26 mouse cellular contexts compared by ENCODE assay signal in genomic region chr10:44715902-44716301, GRCm38 (mm10).
DNase-seq lines count a peak whose midpoint lies in the region; ATAC-seq and TF ChIP-seq lines count a peak whose summit lies in the region.
"Had no signal": no experiment of that assay in that cellular context is flagged by ENCODE, and none has a peak within 500 bp of the region (broad histone marks: within the 10 kb centered on the region; RNA-seq: fewer than 3 reads in every experiment).

No protein-coding gene starts in this region.

- intact Hi-C loops in heart, postnatal 36 days (cut with DNase I), result no loop called here

- TF ChIP-seq CTCF in intestine, postnatal 0 days (IDR thresholded peaks at IDR 0.05; ENCODE audit: low read depth), result no peak

- H3K9ac ChIP-seq in intestine, postnatal 0 days (ENCODE audit: low read depth, low read length), result no peak overlapping the region
- H3K9ac ChIP-seq: embryonic facial prominence, embryonic 15.5 days; hindbrain, embryonic 13.5 days had no signal

- no peaks in the 10 kb centered on the region; the same call in 1 of the 2 replicates for H3K4me1 ChIP-seq in intestine, postnatal 0 days (replicated peaks; ENCODE audit: control insufficient read depth, insufficient read depth, low read length)
- H3K4me1 ChIP-seq: embryonic facial prominence, embryonic 15.5 days; heart, embryonic 10.5 days; hindbrain, embryonic 13.5 days had no signal

- H3K36me3 ChIP-seq in intestine, postnatal 0 days (ENCODE audit: control insufficient read depth, insufficient read depth), result no peaks in the 10 kb centered on the region
- H3K36me3 ChIP-seq: embryonic facial prominence, embryonic 15.5 days; forebrain, embryonic 10.5 days; G1E; heart, embryonic 10.5 days; hindbrain, embryonic 13.5 days had no signal

- H3K9me3 ChIP-seq in intestine, postnatal 0 days (ENCODE audit: control insufficient read depth), result no peaks in the 10 kb centered on the region
- H3K9me3 ChIP-seq: embryonic facial prominence, embryonic 15.5 days; forebrain, embryonic 10.5 days; G1E; heart, embryonic 10.5 days; hindbrain, embryonic 13.5 days had no signal

- H3K4me2 ChIP-seq in intestine, postnatal 0 days (replicated peaks; ENCODE audit: low read depth), result no peak overlapping the region
- H3K4me2 ChIP-seq: embryonic facial prominence, embryonic 15.5 days; hindbrain, embryonic 13.5 days had no signal

- peak; percentile 8 for DNase-seq in heart, adult 11 months
- no peak for DNase-seq in heart, postnatal 36 days
- DNase-seq in induced T-regulatory cell, adult 2 months (ENCODE audit: low read depth), result peak; percentile 42
- DNase-seq in adrenal gland, postnatal 25 days, result no peak
- DNase-seq in layer of hippocampus, postnatal 10 days (ENCODE audit: low spot score in 2 of 2), result no peak
- DNase-seq: adrenal gland, adult 2 months; B cell, adult 2 months; cerebellum, adult 11 months; cerebellum, adult 8-10 months; cerebellum, postnatal 14 days; embryo, embryonic 11 days; gastrocnemius, adult 2 months; gastrocnemius, postnatal 25 days; heart, postnatal 10 days; kidney, adult 18-20 months had no signal

- H3K4me3 ChIP-seq in intestine, postnatal 0 days (ENCODE audit: low read depth, low read length), result no peak overlapping the region
- H3K4me3 ChIP-seq: embryonic facial prominence, embryonic 15.5 days; erythroblast, embryonic 14.5 days; forebrain, embryonic 10.5 days; gastrocnemius, adult 2 months; heart, embryonic 10.5 days; hindbrain, embryonic 13.5 days had no signal

- no peaks in the 10 kb centered on the region for H3K27me3 ChIP-seq in intestine, postnatal 0 days (replicated peaks; ENCODE audit: control insufficient read depth, insufficient read depth, low read length)
- H3K27me3 ChIP-seq: CH12.LX; embryonic facial prominence, embryonic 15.5 days; hindbrain, embryonic 13.5 days had no signal

- peak; percentile 90 for ATAC-seq in intestine, postnatal 0 days
- ATAC-seq in megakaryocyte, adult 5-6 weeks (ENCODE audit: poor library complexity, severe bottlenecking), result no peak
- ATAC-seq: forebrain, embryonic 14.5 days; hindbrain, postnatal 0 days had no signal

- H3K27ac ChIP-seq in intestine, postnatal 0 days (ENCODE audit: low read depth, low read length), result peak overlapping the region; percentile 4; the same call in 1 of the 2 replicates
- H3K27ac ChIP-seq: embryonic facial prominence, embryonic 15.5 days; forebrain, embryonic 10.5 days; gastrocnemius, adult 2 months; heart, embryonic 10.5 days; hindbrain, embryonic 13.5 days; hindbrain, postnatal 0 days had no signal

Comparison
In these comparisons a context has a peak if more than half of its experiments do, and no peak if none do; other contexts are left out.
1. DNase-seq: peak in heart, adult 11 months (single experiment) and induced T-regulatory cell, adult 2 months (single experiment); none in heart, postnatal 36 days (0 of 2), adrenal gland, postnatal 25 days (single experiment) and layer of hippocampus, postnatal 10 days (0 of 2).